Mouse (Mus musculus) right cerebral cortex, postnatal 14 days (tissue): ENCODE measurements around the gene Hsdl1.

ENCODE experiments used
- DNase-seq: peaks from one replicate; pipeline ENCODE4 v3.0.0; 2022

Gene Hsdl1

DNA sequence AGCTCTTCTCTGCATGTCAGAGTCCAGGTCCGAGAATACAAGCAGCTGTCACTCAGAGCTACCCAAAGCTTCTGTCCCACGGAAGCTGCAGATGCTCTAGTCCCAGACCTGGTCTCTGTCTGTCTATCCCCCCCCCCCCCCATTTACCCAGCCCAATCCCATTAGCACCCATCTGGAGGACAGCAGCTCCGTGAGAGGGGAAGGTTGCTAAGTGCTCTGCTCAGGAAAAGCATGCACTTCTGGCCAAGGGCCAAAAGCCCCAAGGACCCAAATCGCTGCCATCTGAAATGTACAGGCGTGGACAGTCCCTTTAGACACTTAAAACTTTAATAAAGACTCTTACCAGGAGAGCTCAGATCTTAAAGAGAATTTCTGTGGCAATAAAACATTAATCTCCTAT, 58.3 kb downstream of the Hsdl1 start:
- no peak for DNase-seq

- no peak for DNase-seq
Observed at GRCm38 (mm10) chr8:119515767-119516166, 59.2 kb downstream of the Hsdl1 start.

DNA sequence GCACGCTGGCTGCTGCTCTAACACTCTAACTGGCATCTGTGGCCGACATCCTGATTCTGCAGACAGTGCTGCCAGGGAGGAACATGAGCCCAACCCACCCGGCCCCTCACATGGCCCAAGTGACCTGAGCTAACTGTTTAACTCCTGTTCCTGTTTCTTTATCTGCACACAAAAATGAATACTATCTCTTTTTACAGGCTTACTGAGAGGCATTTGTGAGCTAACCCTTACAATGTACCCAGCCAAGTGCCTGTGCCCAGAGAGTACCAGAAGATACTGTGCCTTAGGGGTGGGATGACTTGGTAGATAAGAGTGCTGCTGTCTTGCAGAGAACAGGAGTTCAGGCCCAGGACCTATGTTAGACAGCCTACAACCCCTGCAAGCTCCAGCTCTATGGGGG, 60.0 kb downstream of the Hsdl1 start:
- DNase-seq: no peak

DNA sequence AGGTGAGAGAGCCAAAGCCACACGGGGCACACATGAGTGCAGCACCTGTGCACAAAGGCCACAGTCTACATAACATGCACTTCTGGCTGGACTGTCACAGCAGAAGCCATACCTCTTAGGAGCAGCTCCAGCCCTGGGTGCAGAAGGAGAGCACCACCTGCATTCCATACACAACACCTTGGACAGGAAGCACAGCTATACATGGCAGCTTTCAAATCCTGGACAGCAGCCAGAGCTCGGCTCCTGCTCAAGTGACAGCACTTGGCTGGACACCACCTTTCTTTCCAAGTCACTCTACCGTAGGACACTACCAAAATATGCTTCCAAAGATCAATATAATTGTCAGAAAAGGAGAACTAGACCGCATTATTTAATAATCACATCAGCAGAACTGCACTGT, 61.6 kb downstream of the Hsdl1 start:
- DNase-seq: no peak
